Mouse (Mus musculus): Measurements from ENCODE around the gene Crtc2.
A peak's percentile ranks its signal among the peaks of the same experiment; 100 is the strongest.
"Not testable (repeated sequence)": the region's sequence is repeated elsewhere in the genome, so short reads cannot be mapped to it uniquely, and the experiment has no call there.

Gene Crtc2

GRCm38 (mm10) chr3:90266901-90267775, 13.2 kb downstream of the Crtc2 start:
- DNase-seq = no peak

DNA sequence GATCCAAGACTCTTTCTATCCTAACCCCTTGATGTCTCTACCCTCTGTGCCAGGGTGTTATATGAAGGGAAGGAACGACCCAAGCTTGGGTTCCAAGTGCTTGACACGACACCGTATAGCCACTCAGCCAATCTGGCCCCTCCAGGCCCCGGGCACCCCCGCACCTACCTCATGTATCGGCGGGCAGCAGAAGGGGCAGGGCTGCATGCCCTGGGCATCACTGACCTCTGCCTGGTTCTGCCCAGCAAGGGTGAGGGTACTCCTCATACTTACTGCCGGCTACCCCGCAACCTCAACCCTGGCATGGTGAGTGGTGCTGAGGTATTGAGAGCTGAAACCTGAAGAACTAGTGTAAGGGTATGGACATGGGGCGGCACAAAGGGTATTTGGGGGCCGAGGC, 14.2 kb downstream of the Crtc2 start:
- no peak for DNase-seq

- no peak for DNase-seq
Measured at GRCm38 (mm10) chr3:90268971-90269370, 15.0 kb downstream of the Crtc2 start.

DNA sequence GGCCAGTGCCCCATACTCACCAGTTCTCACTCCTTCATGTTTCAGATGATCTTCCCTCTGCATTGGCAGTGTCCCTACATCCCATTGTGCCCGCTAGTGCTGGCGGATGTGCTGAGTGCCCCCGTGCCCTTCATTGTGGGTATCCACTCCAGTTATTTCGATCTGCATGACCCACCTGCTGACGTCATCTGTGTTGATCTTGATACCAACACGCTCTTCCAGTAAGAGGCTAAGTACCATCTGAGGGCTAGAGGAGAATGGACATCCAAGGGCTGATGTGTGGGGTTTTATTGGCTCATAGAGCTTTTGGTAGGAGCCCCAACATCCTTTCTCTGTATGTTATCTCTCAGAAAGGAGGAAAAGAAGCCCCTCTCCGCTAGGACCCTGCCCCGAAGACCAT, 16.8 kb downstream of the Crtc2 start:
- no peak for DNase-seq

- no peak for DNase-seq
Measured at GRCm38 (mm10) chr3:90272170-90272569, 18.2 kb downstream of the Crtc2 start.

DNA sequence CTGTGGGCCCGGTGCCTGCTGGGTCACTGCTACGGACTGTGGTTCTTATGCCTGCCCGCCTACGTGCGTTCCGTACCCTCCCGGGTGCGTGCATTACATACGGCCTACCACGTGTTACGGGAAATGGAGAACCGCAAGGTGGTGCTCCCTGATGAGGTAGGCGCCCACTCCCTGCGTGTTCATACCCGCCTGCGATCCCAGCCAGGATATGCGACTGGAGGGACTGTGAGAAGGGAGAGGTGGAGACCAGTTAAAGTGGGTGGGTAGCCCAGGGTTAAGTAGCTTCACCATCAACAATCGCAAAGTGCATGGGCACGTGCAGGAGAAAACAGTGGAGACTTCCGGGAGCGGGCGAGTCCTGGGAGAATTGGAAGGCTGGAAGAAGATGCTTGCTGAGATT, 19.9 kb downstream of the Crtc2 start:
- DNase-seq = no peak

DNA sequence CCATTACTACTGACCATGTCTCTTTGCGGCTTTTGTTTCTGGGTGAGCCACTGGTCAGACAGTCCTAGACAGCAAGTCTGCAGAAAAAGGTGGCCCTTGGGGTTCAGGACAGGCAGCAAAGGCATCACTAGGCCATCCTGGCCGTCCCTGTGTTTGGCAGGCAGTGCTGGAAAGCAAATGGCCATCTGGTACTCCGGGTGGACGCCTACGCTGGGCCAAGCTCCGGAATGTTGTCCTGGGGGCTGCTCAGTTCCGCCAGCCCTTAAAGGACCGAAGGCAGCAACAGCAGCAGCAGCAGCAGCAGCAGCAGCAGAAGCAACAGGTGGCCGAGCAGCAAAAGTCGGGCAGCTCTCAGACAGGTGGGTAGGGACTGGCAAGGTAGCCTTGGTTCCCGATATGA, 21.3 kb downstream of the Crtc2 start:
- no peak for DNase-seq

DNA sequence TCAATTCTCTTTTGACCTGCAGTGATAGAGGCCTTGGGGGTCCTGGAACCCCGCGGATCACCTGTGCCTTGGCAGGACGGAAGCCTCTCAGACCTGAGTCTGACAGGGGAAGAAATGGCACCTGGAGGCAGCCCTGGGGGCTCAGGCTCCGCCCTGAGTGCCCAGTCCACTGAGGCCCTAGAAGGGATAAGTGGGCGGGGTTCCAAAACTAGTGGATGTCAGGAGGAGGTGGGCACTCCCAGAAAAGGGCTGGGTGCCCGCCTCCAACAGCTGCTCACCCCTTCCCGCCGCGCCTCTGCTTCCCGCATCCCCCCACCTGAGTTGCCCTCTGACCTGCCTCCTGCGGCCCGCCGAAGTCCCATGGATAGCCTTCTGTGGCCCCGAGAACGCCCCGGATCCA, 22.9 kb downstream of the Crtc2 start:
- DNase-seq = no peak

GRCm38 (mm10) chr3:90277793-90278192, 23.8 kb downstream of the Crtc2 start:
- DNase-seq = no peak

GRCm38 (mm10) chr3:90278211-90278610, 24.2 kb downstream of the Crtc2 start:
- no peak for DNase-seq

DNA sequence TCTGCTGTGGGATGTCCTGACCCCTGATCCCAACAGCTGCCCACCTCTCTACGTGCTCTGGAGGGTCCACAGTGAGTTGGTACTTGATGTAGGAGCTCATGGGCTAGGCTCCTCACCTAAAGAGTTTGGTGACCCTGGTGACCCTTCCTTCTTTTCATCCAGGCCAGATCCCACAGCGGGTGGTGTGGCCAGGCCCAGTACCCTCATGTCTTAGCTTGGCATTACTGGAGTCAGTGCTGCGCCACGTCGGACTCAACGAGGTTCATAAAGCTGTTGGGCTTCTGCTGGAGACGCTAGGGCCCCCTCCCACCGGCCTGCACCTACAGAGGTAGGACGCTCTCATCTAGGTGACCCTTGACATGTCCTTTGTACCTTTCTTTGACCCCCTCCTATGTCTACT, 25.3 kb downstream of the Crtc2 start:
- DNase-seq = no peak

DNA sequence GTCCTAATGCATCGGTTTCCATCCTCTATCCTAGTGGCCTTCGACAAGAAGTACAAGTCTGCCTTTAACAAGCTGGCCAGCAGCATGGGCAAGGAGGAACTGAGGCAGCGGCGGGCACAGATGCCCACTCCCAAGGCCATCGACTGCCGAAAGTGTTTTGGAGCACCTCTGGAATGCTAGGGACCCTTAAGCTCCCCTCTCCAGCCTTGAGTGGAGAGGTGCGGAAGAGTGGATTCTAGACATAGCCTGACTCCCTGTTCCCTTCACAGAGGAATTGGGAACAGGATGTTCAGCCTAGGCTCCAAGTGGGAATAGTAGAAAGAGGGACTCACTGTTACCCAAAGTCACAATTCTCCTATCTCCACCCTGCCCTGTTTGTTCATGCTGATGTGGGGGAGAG, 25.8 kb downstream of the Crtc2 start:
- DNase-seq = no peak

DNA sequence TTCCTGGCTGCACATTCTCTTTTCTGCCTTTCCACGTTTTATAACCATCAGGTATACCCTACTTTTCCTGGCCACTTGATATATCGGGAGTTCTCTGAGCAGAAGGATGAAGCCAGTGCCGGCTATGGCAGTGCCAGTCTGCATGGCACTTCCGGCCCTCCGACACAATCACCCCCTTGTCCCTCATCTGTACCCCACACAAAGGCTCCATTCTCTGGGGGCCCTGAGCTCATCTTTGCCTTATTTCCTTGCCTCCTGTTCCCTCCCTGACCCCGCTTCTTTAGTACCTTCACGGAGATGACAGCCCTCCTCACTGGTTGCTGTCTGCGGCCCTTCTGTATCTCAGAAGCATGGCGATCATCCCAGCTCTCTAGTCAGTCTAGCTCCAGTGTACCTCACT, 26.7 kb downstream of the Crtc2 start:
- DNase-seq = no peak

DNA sequence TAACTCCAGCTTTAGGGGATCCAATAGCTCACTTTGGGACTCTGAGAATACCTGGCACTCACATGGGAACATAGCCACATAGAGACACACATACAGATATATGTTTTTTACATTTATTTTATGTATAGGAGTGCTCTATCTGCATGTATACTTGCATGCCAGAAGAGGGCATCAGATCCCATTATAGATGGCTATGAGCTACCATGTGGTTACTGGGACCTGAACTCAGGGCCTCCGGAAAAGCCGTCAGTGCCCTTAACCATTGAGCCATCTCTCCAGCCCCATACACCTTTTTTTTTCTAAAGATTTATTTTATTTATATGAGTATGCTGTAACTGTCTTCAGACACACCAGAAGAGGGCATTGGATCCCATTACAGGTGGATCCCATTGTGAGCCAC, 30.2 kb downstream of the Crtc2 start:
- no peak for DNase-seq

DNA sequence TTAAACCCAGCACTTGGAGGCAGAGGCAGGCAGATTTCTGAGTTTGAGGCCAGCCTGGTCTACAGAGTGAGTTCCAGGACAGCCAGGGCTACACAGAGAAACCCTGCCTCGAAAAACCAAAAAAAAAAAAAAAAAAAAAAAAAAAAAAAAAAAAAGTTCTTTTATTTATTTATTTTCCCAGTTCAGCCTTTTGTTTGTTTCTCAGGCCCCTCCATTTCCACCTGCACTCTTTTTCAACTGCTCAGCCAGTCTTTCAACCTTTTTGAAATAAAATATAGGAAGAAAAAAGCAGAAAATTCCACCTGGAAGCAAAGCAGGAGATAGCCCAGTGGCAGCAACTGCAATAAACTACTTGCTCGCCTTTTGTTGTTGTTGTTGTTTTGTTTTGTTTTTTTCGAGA, 35.4 kb downstream of the Crtc2 start:
- DNase-seq = not testable (repeated sequence)

GRCm38 (mm10) chr3:90290602-90291001, 36.6 kb downstream of the Crtc2 start:
- DNase-seq = no peak

DNA sequence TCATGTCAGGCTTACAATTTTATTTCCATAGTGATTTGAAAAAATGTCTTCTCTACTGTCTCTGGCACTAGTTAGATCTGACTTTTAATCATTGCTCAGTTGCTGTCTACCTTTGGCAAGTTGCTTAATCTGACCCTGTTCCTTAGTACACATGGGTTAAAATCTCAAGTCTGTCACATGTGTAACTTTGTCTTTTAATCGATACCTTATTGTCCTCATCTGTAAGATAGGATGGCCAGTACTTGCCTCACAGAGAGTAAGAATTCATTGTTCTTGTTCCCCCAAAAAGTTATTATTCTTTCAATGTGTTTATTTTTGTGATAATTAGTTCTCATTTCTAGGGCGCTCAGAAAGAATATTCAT, 38.0 kb downstream of the Crtc2 start:
- DNase-seq = no peak

GRCm38 (mm10) chr3:90292345-90293275, 38.6 kb downstream of the Crtc2 start, which contains the start of gene Gatad2b:
Gene Gatad2b, plus strand, starts transcription at chr3:90293178.
- peak; percentile 100 for DNase-seq

GRCm38 (mm10) chr3:90293352-90294063, 39.5 kb downstream of the Crtc2 start:
- peak; percentile 45 for DNase-seq

DNA sequence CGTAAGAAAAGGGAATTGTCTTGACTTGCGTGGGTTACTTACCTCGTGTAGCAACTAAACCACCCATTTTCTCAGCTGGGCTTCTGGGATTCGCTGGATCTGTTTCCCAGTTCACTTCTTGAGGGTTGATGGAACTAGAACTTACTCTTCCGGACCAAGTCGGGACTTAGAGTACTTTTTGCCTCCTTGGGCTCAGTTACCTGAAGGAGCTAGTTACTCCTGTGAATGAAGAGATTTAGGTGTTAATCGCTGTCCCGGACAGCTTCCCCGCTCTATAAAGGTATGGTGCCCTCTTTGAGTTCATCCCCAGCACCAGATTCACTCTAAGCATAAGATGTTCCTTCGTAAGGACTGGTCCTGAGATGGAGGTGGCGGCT, 40.1 kb downstream of the Crtc2 start:
- no peak for DNase-seq

GRCm38 (mm10) chr3:90294651-90295050, 40.7 kb downstream of the Crtc2 start:
- no peak for DNase-seq

DNA sequence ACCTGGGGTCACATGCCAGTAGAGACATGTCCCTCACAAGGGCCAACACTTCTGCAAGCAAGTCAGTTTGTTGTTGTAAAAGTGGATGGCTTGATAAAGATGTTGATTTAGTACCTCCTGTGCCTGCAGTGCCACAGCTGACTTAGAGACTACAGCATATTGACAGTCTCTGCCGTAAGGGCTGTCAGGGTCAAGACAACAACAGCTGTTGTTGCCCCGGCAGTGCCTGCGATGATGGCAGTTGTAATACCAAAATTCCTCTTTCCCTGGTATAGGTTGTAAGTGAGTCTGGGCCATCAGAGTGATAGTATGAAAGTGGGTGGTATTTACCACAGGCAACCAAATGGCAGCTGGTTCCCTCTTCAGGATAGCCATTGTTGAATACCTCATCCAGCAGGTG, 51.8 kb downstream of the Crtc2 start:
- no peak for DNase-seq

DNA sequence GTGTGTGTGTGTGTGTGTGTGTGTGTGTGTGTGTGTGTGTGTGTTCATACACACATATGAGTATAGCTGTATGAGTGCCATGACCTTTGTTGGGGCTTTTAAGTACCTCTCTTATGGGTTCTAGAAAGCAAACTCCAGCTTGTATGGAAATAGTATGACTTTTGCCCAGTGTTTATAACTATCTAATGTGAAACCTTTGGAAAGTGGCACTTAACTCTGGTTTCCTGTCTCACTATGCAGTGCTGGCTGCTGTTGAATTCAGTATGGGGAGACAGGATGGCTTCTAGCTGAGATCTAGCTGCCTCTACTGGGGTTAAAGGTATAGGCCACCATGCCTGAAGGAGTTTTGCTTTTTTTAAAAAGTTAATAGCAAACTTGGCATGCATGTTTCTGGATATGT, 55.6 kb downstream of the Crtc2 start:
- DNase-seq = no peak
